ENCODE assay signal across 8 mouse cellular contexts in genomic region chr3:157520433-157520832, GRCm38 (mm10). TPM values are rescaled to one million over a fixed set of nuclear protein-coding genes. Genes with fewer than 3 reads are reported as not detected.
DNase-seq lines count a peak whose midpoint lies in the region; ATAC-seq and TF ChIP-seq lines count a peak whose summit lies in the region.

No protein-coding gene starts in this region.

- TF ChIP-seq CTCF in lung, embryonic 14.5 days (IDR thresholded peaks at IDR 0.05; ENCODE audit: low read depth): peak; percentile 77

- H3K4me2 ChIP-seq in lung, embryonic 14.5 days: no peak overlapping the region
- H3K4me2 ChIP-seq in embryonic facial prominence, embryonic 11.5 days (ENCODE audit: low read depth, low read length): no peak overlapping the region
- H3K4me2 ChIP-seq in kidney, embryonic 14.5 days (replicated peaks; ENCODE audit: low read depth, low read length): no peak overlapping the region
- no peak overlapping the region for H3K4me2 ChIP-seq in neural tube, embryonic 14.5 days (ENCODE audit: low read depth, low read length)

- H3K27ac ChIP-seq in lung, embryonic 14.5 days (ENCODE audit: low read depth): no peak overlapping the region
- no peak overlapping the region for H3K27ac ChIP-seq in embryonic facial prominence, embryonic 11.5 days (replicated peaks; ENCODE audit: low read depth, low read length)
- no peak overlapping the region for H3K27ac ChIP-seq in kidney, embryonic 14.5 days (ENCODE audit: low read depth, low read length)
- no peak overlapping the region for H3K27ac ChIP-seq in neural tube, embryonic 14.5 days (ENCODE audit: low read depth, low read length)

- no peaks in the 10 kb centered on the region for H3K9me3 ChIP-seq in lung, embryonic 14.5 days (ENCODE audit: low read depth, low read length)
- no peaks in the 10 kb centered on the region for H3K9me3 ChIP-seq in embryonic facial prominence, embryonic 11.5 days (replicated peaks; ENCODE audit: control insufficient read depth, low read length)
- no peaks in the 10 kb centered on the region for H3K9me3 ChIP-seq in kidney, embryonic 14.5 days (ENCODE audit: control insufficient read depth, low read length)
- H3K9me3 ChIP-seq in neural tube, embryonic 14.5 days (ENCODE audit: control insufficient read depth, low read length): no peaks in the 10 kb centered on the region

- H3K27me3 ChIP-seq in lung, embryonic 14.5 days (ENCODE audit: insufficient read depth, low read length): no peaks in the 10 kb centered on the region; the same call in 1 of the 2 replicates
- no peaks in the 10 kb centered on the region for H3K27me3 ChIP-seq in embryonic facial prominence, embryonic 11.5 days (ENCODE audit: control insufficient read depth, insufficient read depth, low read length)
- no peaks in the 10 kb centered on the region; the same call in 1 of the 2 replicates for H3K27me3 ChIP-seq in kidney, embryonic 14.5 days (ENCODE audit: control insufficient read depth, insufficient read depth, low read length)
- no peaks in the 10 kb centered on the region; the same call in 1 of the 2 replicates for H3K27me3 ChIP-seq in neural tube, embryonic 14.5 days (ENCODE audit: control insufficient read depth, insufficient read depth, low read length)

- intact Hi-C loops in left cerebral cortex, postnatal 36 days (cut with DNase I): loop anchor here (10.0 kb wide), 2 partner anchors 286 to 956 kb away; partner anchors contain the start of gene Negr1

- WGBS in lung, embryonic 14.5 days: 0% methylated on average over 1 of the region's 1 CpGs
- 4% methylated on average over 1 of the region's 1 CpGs for WGBS in embryonic facial prominence, embryonic 11.5 days
- 8% methylated on average over 1 of the region's 1 CpGs for WGBS in kidney, embryonic 14.5 days
- 4% methylated on average over 1 of the region's 1 CpGs for WGBS in neural tube, embryonic 14.5 days

- H3K4me3 ChIP-seq in lung, embryonic 14.5 days (ENCODE audit: low read depth, low read length): no peak overlapping the region
- no peak overlapping the region for H3K4me3 ChIP-seq in embryonic facial prominence, embryonic 11.5 days (ENCODE audit: low read depth, low read length)
- no peak overlapping the region for H3K4me3 ChIP-seq in kidney, embryonic 14.5 days (ENCODE audit: low read length)
- H3K4me3 ChIP-seq in neural tube, embryonic 14.5 days (ENCODE audit: low read depth, low read length): no peak overlapping the region

- peak; percentile 33; the same call in 1 of the 2 replicates for ATAC-seq in lung, embryonic 14.5 days (ENCODE audit: insufficient read depth)
- peak; percentile 48; the same call in 1 of the 2 replicates for ATAC-seq in embryonic facial prominence, embryonic 11.5 days (replicated peaks; ENCODE audit: insufficient number of reproducible peaks, low FRiP score, low TSS enrichment, low read depth)
- ATAC-seq in kidney, embryonic 14.5 days (ENCODE audit: low FRiP score, low TSS enrichment): peak; percentile 72
- peak; percentile 88 for ATAC-seq in neural tube, embryonic 14.5 days (ENCODE audit: low read depth)

- peak; percentile 85 for DNase-seq in lung, embryonic 14.5 days
- DNase-seq in lung, postnatal 25 days (ENCODE audit: low spot score): no peak
- DNase-seq in adrenal gland, postnatal 14 days: peak; percentile 34
- DNase-seq in embryonic facial prominence, embryonic 11.5 days (ENCODE audit: low spot score): peak; percentile 73
- peak; percentile 21 to 64 for DNase-seq in left cerebral cortex, postnatal 36 days (ENCODE audit: low spot score in 2 of 2)
- no peak for DNase-seq in spleen, postnatal 14 days (ENCODE audit: low spot score in 2 of 2)

- H3K9ac ChIP-seq in lung, embryonic 14.5 days: no peak overlapping the region
- no peak overlapping the region for H3K9ac ChIP-seq in embryonic facial prominence, embryonic 11.5 days (replicated peaks; ENCODE audit: low read length)
- no peak overlapping the region for H3K9ac ChIP-seq in kidney, embryonic 14.5 days (ENCODE audit: low read depth, low read length)
- H3K9ac ChIP-seq in neural tube, embryonic 14.5 days (replicated peaks; ENCODE audit: low read depth, low read length): no peak overlapping the region

- H3K36me3 ChIP-seq in lung, embryonic 14.5 days (ENCODE audit: insufficient read depth): no peaks in the 10 kb centered on the region
- no peaks in the 10 kb centered on the region for H3K36me3 ChIP-seq in embryonic facial prominence, embryonic 11.5 days (replicated peaks; ENCODE audit: control insufficient read depth, insufficient read depth, low read depth, low read length)
- H3K36me3 ChIP-seq in kidney, embryonic 14.5 days (ENCODE audit: control insufficient read depth, insufficient read depth, low read length): no peaks in the 10 kb centered on the region
- no peaks in the 10 kb centered on the region for H3K36me3 ChIP-seq in neural tube, embryonic 14.5 days (ENCODE audit: control insufficient read depth, insufficient read depth, low read length)

- no peaks in the 10 kb centered on the region for H3K4me1 ChIP-seq in lung, embryonic 14.5 days (ENCODE audit: insufficient read depth)
- H3K4me1 ChIP-seq in embryonic facial prominence, embryonic 11.5 days (ENCODE audit: control insufficient read depth, insufficient read depth, low read length): no peaks in the 10 kb centered on the region
- H3K4me1 ChIP-seq in kidney, embryonic 14.5 days (ENCODE audit: control insufficient read depth, insufficient read depth, low read length): no peaks in the 10 kb centered on the region
- H3K4me1 ChIP-seq in neural tube, embryonic 14.5 days (ENCODE audit: control insufficient read depth, insufficient read depth, low read length): no peaks in the 10 kb centered on the region

RNA-seq across cellular contexts. Expression of gene Zranb2, which starts 13.5 kb away (rescaled TPM):
- 99.2 and 104 TPM in 2 replicates for polyA plus RNA-seq in lung, embryonic 14.5 days (2014; fragmentation: Nextera tagmentation; extraction: Ambion mirVana)
- 72.5 and 78.9 TPM in 2 replicates for total RNA-seq in adrenal gland, postnatal 14 days (2021)
- 161 and 191 TPM in 2 replicates for polyA plus RNA-seq in embryonic facial prominence, embryonic 11.5 days (2014; fragmentation: Nextera tagmentation; extraction: Ambion mirVana)
- 102 and 119 TPM in 2 replicates for polyA plus RNA-seq in kidney, embryonic 14.5 days (2014; fragmentation: Nextera tagmentation; extraction: Ambion mirVana)
- 100 to 1,000 TPM; 126 to 157 TPM for total RNA-seq in left cerebral cortex, postnatal 36 days (2021)
- polyA plus RNA-seq in neural tube, embryonic 14.5 days (2014; fragmentation: Nextera tagmentation; extraction: Ambion mirVana): 112 and 124 TPM in 2 replicates

RNA-seq across cellular contexts. Expression of gene Ptger3, which starts 46.3 kb away (rescaled TPM):
- 9.6 and 10.3 TPM in 2 replicates for polyA plus RNA-seq in lung, embryonic 14.5 days (2014; fragmentation: Nextera tagmentation; extraction: Ambion mirVana)
- 8.0 and 11.4 TPM in 2 replicates for total RNA-seq in adrenal gland, postnatal 14 days (2021)
- polyA plus RNA-seq in embryonic facial prominence, embryonic 11.5 days (2014; fragmentation: Nextera tagmentation; extraction: Ambion mirVana): 2.0 and 2.7 TPM in 2 replicates
- polyA plus RNA-seq in kidney, embryonic 14.5 days (2014; fragmentation: Nextera tagmentation; extraction: Ambion mirVana): 2.4 and 4.1 TPM in 2 replicates
- total RNA-seq in left cerebral cortex, postnatal 36 days (2021): 1 to 10 TPM; 3.3 to 5.2 TPM
- 6.2 and 8.6 TPM in 2 replicates for polyA plus RNA-seq in neural tube, embryonic 14.5 days (2014; fragmentation: Nextera tagmentation; extraction: Ambion mirVana)

Comparison
In these comparisons a context has a peak if more than half of its experiments do, and no peak if none do; other contexts are left out.
1. DNase-seq: peak in lung, embryonic 14.5 days (single experiment), adrenal gland, postnatal 14 days (single experiment), embryonic facial prominence, embryonic 11.5 days (single experiment) and left cerebral cortex, postnatal 36 days (2 of 2); none in lung, postnatal 25 days (single experiment) and spleen, postnatal 14 days (0 of 2).
2. ATAC-seq: peak in every context shown above with its lines; median percentile 88 in neural tube, embryonic 14.5 days; 72 in kidney, embryonic 14.5 days; 48 in embryonic facial prominence, embryonic 11.5 days; 33 in lung, embryonic 14.5 days.